In genomic region chr1:167583888-167584287, GRCm38 (mm10) we compare ENCODE assay signal across 11 mouse cellular contexts. TPM values are rescaled to one million over a fixed set of nuclear protein-coding genes. Genes with fewer than 3 reads are reported as not detected.
A peak's percentile ranks its signal among the peaks of the same experiment; 100 is the strongest.
DNase-seq lines count a peak whose midpoint lies in the region; ATAC-seq lines count a peak whose summit lies in the region.
"Had no signal": no experiment of that assay in that cellular context is flagged by ENCODE, and none has a peak within 500 bp of the region (broad histone marks: within the 10 kb centered on the region; RNA-seq: fewer than 3 reads in every experiment).

No protein-coding gene starts in this region.

- DNase-seq in brain, adult 2 months (ENCODE audit: low read depth, low spot score), result peak; percentile 48
- peak; percentile 32 for DNase-seq in brain, embryonic 18.5 days (ENCODE audit: low read depth, low spot score)
- DNase-seq in hindbrain, embryonic 10.5 days (ENCODE audit: low spot score), result peak; percentile 17
- no peak for DNase-seq in kidney, postnatal 25 days
- no peak for DNase-seq in urinary bladder, adult 18-20 months (ENCODE audit: low spot score in 2 of 2)
- DNase-seq in thymus, postnatal 14 days, result no peak
- DNase-seq: cerebellum, postnatal 14 days; gastrocnemius, postnatal 14 days; kidney, adult 2 months; thymus, postnatal 25 days had no signal

- H3K27ac ChIP-seq in hindbrain, embryonic 10.5 days, result no peak overlapping the region
- H3K27ac ChIP-seq in midbrain, embryonic 15.5 days, result peak overlapping the region; percentile 20; the same call in 1 of the 2 replicates

- no peaks in the 10 kb centered on the region for H3K9me3 ChIP-seq in hindbrain, embryonic 10.5 days
- no peaks in the 10 kb centered on the region for H3K9me3 ChIP-seq in midbrain, embryonic 15.5 days

- peak overlapping the region; percentile 22 for H3K4me2 ChIP-seq in midbrain, embryonic 15.5 days

- no peak overlapping the region for H3K4me3 ChIP-seq in hindbrain, embryonic 10.5 days
- no peak overlapping the region for H3K4me3 ChIP-seq in midbrain, embryonic 15.5 days

- 42% methylated on average over 12 of the region's 12 CpGs for WGBS in hindbrain, embryonic 10.5 days
- WGBS in midbrain, embryonic 15.5 days, result 5% methylated on average over 12 of the region's 12 CpGs

- H3K4me1 ChIP-seq in hindbrain, embryonic 10.5 days (replicated peaks), result peaks cover 15% of the 10 kb centered on the region
- peaks cover 9% of the 10 kb centered on the region for H3K4me1 ChIP-seq in midbrain, embryonic 15.5 days

- H3K36me3 ChIP-seq in hindbrain, embryonic 10.5 days, result no peaks in the 10 kb centered on the region
- no peaks in the 10 kb centered on the region for H3K36me3 ChIP-seq in midbrain, embryonic 15.5 days (replicated peaks)

- peak; percentile 85 for ATAC-seq in midbrain, embryonic 15.5 days (replicated peaks)

- H3K27me3 ChIP-seq in hindbrain, embryonic 10.5 days (ENCODE audit: insufficient read depth, poor library complexity, severe bottlenecking), result peaks cover 17% of the 10 kb centered on the region
- peaks cover 9% of the 10 kb centered on the region; the same call in 1 of the 2 replicates for H3K27me3 ChIP-seq in midbrain, embryonic 15.5 days (replicated peaks)

- no peak overlapping the region for H3K9ac ChIP-seq in midbrain, embryonic 15.5 days

RNA-seq across cellular contexts. Expression of gene Rxrg, which starts 14.3 kb away (rescaled TPM):
- polyA plus RNA-seq in hindbrain, embryonic 10.5 days (2016; fragmentation: Nextera tagmentation; extraction: Ambion mirVana), result 5.1 and 6.7 TPM in 2 replicates
- 8.4 and 9.3 TPM in 2 replicates for polyA plus RNA-seq in midbrain, embryonic 15.5 days (2015; fragmentation: Nextera tagmentation; extraction: Ambion mirVana)

Comparison
In these comparisons a context has a peak if more than half of its experiments do, and no peak if none do; other contexts are left out.
1. DNase-seq: peak in brain, adult 2 months (single experiment), brain, embryonic 18.5 days (single experiment) and hindbrain, embryonic 10.5 days (single experiment); none in kidney, postnatal 25 days (0 of 2), urinary bladder, adult 18-20 months (0 of 2) and thymus, postnatal 14 days (single experiment).